Mouse (Mus musculus): ENCODE measurements around the gene Kcnj9.

GRCm38 (mm10) chr1:172308409-172308808, 20.7 kb downstream of the Kcnj9 start:
- no peak for TF ChIP-seq CTCF (IDR thresholded peaks at IDR 0.05; ENCODE audit: low read depth)
- TF ChIP-seq EP300 (IDR thresholded peaks at IDR 0.05; ENCODE audit: low read depth): no peak
